Mouse (Mus musculus) monocyte, adult 2 months (primary cell): ENCODE data around the gene Myl3.

Experiments used
- DNase-seq, 2 experiments: peaks; one replicate each; pipeline ENCODE4 v3.0.0; 2022; ENCODE audit warnings: low spot score in 2 of 2, low read depth in 1 of 2

The Myl3 gene

GRCm38 (mm10) chr9:110741711-110742294 lies at the start of gene Myl3:
Gene Myl3, plus strand, starts transcription at chr9:110741861.
- no peak for DNase-seq

- DNase-seq = no peak
Observed at GRCm38 (mm10) chr9:110695165-110695755, 46.4 kb upstream of the Myl3 start.

GRCm38 (mm10) chr9:110696427-110696826 lies 45.2 kb upstream of the Myl3 start:
- DNase-seq = no peak

- DNase-seq = no peak
Observed at GRCm38 (mm10) chr9:110697465-110697864, 44.2 kb upstream of the Myl3 start.

DNA sequence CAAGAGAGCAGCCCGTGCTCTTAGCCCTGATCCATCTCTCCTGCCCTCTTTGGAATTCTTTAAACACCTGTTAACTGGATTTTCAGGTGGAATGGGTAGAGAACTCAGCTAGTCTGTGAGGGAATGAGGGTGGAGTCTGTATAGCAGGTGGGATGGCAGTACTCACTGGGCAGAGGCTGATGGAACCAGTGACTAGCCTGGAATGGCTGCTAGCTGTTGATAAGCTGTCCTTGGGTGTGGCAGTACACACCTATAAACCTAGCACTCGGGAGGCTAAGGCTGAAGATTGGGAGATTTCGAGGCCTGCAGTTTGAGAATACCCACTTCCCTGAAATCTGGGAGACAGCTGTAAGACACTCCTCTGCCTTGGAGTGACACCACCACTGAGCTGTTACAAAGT lies 42.1 kb upstream of the Myl3 start:
- DNase-seq = no peak

GRCm38 (mm10) chr9:110701114-110702032 lies 40.3 kb upstream of the Myl3 start:
- DNase-seq = no peak

DNA sequence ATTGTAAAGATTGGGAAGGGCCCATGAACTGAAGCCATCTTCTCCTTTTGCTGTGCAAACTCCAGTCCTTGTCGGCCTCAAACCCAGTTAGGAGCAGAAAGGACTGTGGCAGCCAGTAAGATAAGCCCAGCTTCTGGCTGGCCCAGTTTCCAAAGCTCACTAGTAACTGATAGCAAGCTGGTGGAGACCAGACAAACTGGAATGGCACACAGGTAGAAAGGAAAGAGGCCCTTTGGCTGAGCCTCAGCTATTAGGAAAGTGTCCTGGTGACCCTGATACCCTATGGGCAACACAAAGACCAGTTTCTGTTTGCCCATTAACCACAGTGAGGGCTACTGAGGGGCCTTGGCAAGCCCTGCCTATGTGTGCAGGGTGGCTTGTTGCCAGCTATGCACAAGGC lies 38.8 kb upstream of the Myl3 start:
- no peak for DNase-seq

GRCm38 (mm10) chr9:110703951-110704350 lies 37.7 kb upstream of the Myl3 start:
- no peak for DNase-seq

DNA sequence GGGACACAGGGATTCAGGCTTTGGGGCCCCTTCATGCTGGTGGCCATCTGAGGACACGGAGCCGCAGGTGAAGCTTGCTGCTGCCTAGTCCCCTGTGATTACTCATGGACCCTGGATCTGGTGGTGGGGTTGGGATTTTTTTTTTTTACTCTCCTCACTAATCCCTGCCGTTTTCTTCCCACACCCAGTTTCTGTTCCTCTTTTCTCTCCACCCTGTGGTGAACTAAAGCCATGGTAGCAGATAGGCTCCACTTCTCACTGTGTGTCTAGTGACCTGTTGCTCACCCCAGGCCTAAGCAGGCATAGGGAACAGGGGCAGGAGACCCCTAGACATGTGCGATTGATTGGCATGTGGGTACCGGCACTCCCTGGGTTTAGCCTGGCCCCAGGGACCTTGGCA lies 34.9 kb upstream of the Myl3 start:
- DNase-seq = peak; percentile 42 to 61

GRCm38 (mm10) chr9:110709640-110710258 lies 31.9 kb upstream of the Myl3 start:
- DNase-seq = peak; percentile 83 to 87

DNA sequence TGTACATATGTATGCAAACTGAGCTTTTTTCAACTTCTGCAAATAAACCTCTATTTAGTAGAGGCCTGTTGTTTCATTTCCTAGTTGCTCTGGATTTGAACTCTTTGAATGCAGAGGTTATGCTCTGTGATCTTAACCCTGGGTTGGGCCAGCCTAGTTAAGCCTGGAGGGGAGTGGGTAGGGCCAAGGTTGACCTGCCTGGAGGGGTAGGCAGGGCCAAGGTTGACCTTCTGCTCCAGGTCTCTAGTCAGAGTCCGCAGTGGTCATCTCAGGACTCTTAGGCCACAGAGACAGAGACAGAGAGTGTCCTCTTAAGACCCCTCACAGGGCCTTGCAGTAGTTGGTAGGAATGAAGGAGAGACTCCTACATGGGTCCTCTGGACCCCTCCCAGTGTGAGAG lies 30.1 kb upstream of the Myl3 start:
- no peak for DNase-seq

- no peak for DNase-seq
Observed at GRCm38 (mm10) chr9:110711996-110712395, 29.7 kb upstream of the Myl3 start.

- no peak for DNase-seq
Observed at GRCm38 (mm10) chr9:110712545-110712944, 29.1 kb upstream of the Myl3 start.

GRCm38 (mm10) chr9:110713389-110713788 lies 28.3 kb upstream of the Myl3 start:
- no peak for DNase-seq

GRCm38 (mm10) chr9:110715426-110715825 lies 26.2 kb upstream of the Myl3 start:
- DNase-seq = no peak

DNA sequence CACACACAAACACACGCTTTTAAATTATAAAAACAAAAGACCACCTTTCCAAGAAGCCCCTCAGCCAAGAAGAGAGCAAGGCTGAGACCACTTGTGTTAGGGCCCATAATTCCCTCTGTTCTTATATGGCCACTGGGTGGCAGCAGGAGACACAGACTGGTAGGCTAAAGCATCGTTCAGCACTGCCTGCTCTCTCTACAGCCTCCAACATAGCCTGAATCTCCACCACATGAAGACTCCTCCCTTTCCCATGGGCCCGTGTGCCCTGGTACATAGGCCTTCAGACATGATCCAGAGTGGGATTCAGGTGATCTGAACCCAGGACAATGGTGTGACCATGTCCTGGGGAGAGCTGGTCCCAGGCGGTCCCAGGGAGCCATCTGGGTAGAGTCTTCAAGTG lies 24.9 kb upstream of the Myl3 start:
- DNase-seq = no peak

GRCm38 (mm10) chr9:110718071-110718470 lies 23.6 kb upstream of the Myl3 start:
- DNase-seq = no peak

- DNase-seq = no peak
Observed at GRCm38 (mm10) chr9:110718810-110719209, 22.9 kb upstream of the Myl3 start.

DNA sequence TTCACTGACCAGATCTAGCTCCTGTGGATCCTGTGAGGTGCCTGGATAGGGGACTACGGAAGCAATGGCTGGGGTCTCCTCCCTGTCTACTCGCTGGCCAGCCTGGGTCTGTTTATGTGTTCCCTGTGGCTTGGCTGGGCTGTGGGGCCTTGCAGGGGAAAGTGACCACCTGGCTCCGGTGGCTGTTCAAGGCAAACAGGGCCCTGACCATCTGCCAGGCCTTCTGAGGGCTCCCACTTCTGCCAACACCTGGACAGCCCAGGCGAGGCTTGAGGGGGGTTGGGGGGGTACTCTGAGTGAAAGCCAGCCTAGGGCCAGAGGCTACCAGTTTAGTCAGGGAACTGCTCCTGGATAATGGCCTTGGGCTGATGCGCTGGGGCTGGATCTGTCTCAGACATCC lies 21.7 kb upstream of the Myl3 start:
- DNase-seq = no peak

DNA sequence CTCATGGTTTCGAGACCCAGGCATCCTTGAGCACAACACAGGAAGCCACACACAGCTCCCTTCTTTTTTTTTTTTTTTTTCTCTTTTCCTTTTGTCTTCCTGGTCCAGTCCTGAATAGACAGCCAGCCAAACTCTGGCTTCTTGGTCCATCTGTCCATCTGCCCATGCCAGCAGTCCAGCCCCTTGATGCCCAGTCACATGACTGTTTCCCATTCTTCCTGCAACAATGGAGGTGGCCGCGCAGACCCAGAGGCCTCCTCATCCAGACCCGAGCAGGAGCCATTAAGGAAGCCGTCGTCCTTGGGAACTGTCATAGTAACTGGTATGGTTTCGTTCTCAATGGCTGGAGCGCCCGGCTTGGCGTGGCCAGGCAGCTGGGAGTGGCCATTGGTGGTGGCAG lies 19.6 kb upstream of the Myl3 start:
- no peak for DNase-seq

DNA sequence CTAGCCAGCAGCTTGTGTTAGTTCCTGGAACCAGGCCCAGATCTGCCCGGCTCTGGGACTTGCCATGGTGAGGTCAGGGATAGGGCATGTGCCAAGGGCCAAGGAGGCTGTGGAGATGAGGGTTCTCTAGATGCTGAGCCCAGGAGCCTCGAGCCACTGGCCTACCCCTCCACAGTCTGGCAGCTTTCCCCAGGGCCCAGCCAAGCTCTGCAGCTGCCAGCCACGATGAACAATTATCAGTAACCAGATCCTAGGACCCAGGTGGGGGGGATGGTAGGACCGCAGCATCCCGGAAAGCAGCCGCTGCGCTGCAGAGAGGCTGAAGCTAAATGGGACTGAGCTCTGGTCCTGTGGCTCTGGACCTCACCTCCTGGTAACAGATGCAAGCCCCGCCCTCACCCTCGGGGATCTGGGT lies 15.9 kb upstream of the Myl3 start:
- DNase-seq = no peak

DNA sequence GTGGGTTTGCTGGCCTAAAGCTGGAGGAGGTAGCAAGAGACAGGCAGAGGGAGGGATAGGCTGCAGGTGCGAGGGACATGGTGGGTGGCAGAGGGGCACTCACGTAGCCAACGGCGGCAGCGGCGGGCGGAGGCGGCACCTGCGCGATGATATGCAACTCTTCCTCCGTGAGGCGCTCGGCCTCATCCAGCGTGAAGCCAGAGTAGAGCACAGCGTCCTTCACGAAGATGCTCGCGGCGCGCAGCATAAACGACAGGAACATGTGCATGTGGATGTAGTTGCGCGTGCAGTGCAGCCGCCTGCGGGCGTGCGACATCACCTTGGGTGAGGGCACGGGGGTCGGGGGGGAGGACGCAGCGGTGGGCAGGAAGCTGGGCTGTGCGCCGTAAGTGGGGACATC lies 14.8 kb upstream of the Myl3 start:
- DNase-seq = no peak
